In genomic region chr1:75706126-75706525, GRCm38 (mm10) we compare ENCODE assay signal across 20 mouse cellular contexts.
A peak's percentile ranks its signal among the peaks of the same experiment; 100 is the strongest.
DNase-seq lines count a peak whose midpoint lies in the region; ATAC-seq and TF ChIP-seq lines count a peak whose summit lies in the region.
"Had no signal": no experiment of that assay in that cellular context is flagged by ENCODE, and none has a peak within 500 bp of the region (broad histone marks: within the 10 kb centered on the region; RNA-seq: fewer than 3 reads in every experiment).

No protein-coding gene starts in this region.

- H3K27me3 ChIP-seq in forebrain, embryonic 11.5 days (ENCODE audit: control insufficient read depth, insufficient read depth, low read length), result no peaks in the 10 kb centered on the region; the same call in 1 of the 2 replicates
- H3K27me3 ChIP-seq in forebrain, postnatal 0 days (ENCODE audit: insufficient read depth, low read length), result 0 out of 2 replicates have a peak, but pooled peaks cover 3% of the 10 kb centered on the region
- H3K27me3 ChIP-seq in kidney, postnatal 0 days (ENCODE audit: insufficient read depth, low read length), result no peaks in the 10 kb centered on the region
- H3K27me3 ChIP-seq in embryonic facial prominence, embryonic 10.5 days (replicated peaks; ENCODE audit: low read depth, poor library complexity, severe bottlenecking), result peaks cover 12% of the 10 kb centered on the region
- H3K27me3 ChIP-seq: heart, embryonic 15.5 days; intestine, embryonic 15.5 days had no signal

- ATAC-seq in forebrain, embryonic 11.5 days (replicated peaks; ENCODE audit: low FRiP score), result no peak
- ATAC-seq in forebrain, postnatal 0 days, result no peak
- peak; percentile 46; the same call in 1 of the 2 replicates for ATAC-seq in kidney, postnatal 0 days (replicated peaks; ENCODE audit: low FRiP score, low read depth)
- ATAC-seq in monocyte, adult 5-6 weeks (replicated peaks; ENCODE audit: insufficient number of reproducible peaks, low FRiP score, low TSS enrichment, poor library complexity, severe bottlenecking), result no peak
- ATAC-seq: intestine, embryonic 15.5 days had no signal

- no peaks in the 10 kb centered on the region; the same call in none of the 2 replicates for H3K4me1 ChIP-seq in forebrain, embryonic 11.5 days (replicated peaks; ENCODE audit: control insufficient read depth, insufficient read depth, low read length)
- no peaks in the 10 kb centered on the region for H3K4me1 ChIP-seq in forebrain, postnatal 0 days (ENCODE audit: insufficient read depth)
- 0 out of 2 replicates have a peak, but pooled peaks cover 3% of the 10 kb centered on the region for H3K4me1 ChIP-seq in kidney, postnatal 0 days (replicated peaks; ENCODE audit: insufficient read depth, low read length)
- peaks cover 12% of the 10 kb centered on the region for H3K4me1 ChIP-seq in embryonic facial prominence, embryonic 10.5 days
- H3K4me1 ChIP-seq: intestine, embryonic 15.5 days had no signal

- H3K4me3 ChIP-seq in forebrain, embryonic 11.5 days (ENCODE audit: low read depth, low read length), result no peak overlapping the region
- H3K4me3 ChIP-seq in forebrain, postnatal 0 days (ENCODE audit: low read depth, low read length), result no peak overlapping the region
- H3K4me3 ChIP-seq in kidney, postnatal 0 days (replicated peaks; ENCODE audit: low read depth, low read length), result no peak overlapping the region
- no peak overlapping the region for H3K4me3 ChIP-seq in embryonic facial prominence, embryonic 10.5 days
- H3K4me3 ChIP-seq: heart, adult 2 months; heart, embryonic 15.5 days; hindbrain, embryonic 10.5 days; intestine, embryonic 15.5 days had no signal

- DNase-seq in forebrain, embryonic 11.5 days (ENCODE audit: low spot score), result peak; percentile 25
- no peak for DNase-seq in forebrain, postnatal 0 days
- peak; percentile 47 for DNase-seq in kidney, postnatal 0 days (ENCODE audit: low spot score)
- no peak for DNase-seq in kidney, postnatal 4 days
- DNase-seq in embryonic facial prominence, embryonic 10.5 days (ENCODE audit: low spot score), result peak; percentile 7
- DNase-seq in forelimb bud, embryonic 11.5 days (ENCODE audit: low read depth, low spot score), result peak; percentile 21
- DNase-seq: adrenal gland, adult 8-10 months; adrenal gland, postnatal 36 days; cerebellum, adult 2 months; cerebellum, postnatal 10 days; gastrocnemius, postnatal 10 days; heart, adult 2 months; heart, postnatal 14 days had no signal

- TF ChIP-seq CTCF in forebrain, postnatal 0 days (IDR thresholded peaks at IDR 0.05; ENCODE audit: low read depth), result no peak
- TF ChIP-seq CTCF in kidney, postnatal 0 days (IDR thresholded peaks at IDR 0.05; ENCODE audit: low read depth), result no peak

- H3K4me2 ChIP-seq in forebrain, embryonic 11.5 days (ENCODE audit: low read depth, low read length, severe bottlenecking), result no peak overlapping the region
- no peak overlapping the region for H3K4me2 ChIP-seq in forebrain, postnatal 0 days (ENCODE audit: low read depth)
- H3K4me2 ChIP-seq in kidney, postnatal 0 days (ENCODE audit: low read length), result no peak overlapping the region
- H3K4me2 ChIP-seq: heart, embryonic 11.5 days; heart, embryonic 15.5 days; hindbrain, embryonic 14.5 days; intestine, embryonic 15.5 days had no signal

- H3K9me3 ChIP-seq in forebrain, embryonic 11.5 days (ENCODE audit: control insufficient read depth, low read length), result no peaks in the 10 kb centered on the region
- no peaks in the 10 kb centered on the region for H3K9me3 ChIP-seq in forebrain, postnatal 0 days (ENCODE audit: low read length)
- no peaks in the 10 kb centered on the region for H3K9me3 ChIP-seq in kidney, postnatal 0 days (replicated peaks; ENCODE audit: low read length)
- no peaks in the 10 kb centered on the region for H3K9me3 ChIP-seq in embryonic facial prominence, embryonic 10.5 days
- H3K9me3 ChIP-seq: forebrain, embryonic 13.5 days; heart, embryonic 15.5 days; hindbrain, embryonic 10.5 days; intestine, embryonic 15.5 days had no signal

- WGBS in forebrain, embryonic 11.5 days, result 81% methylated on average over 9 of the region's 9 CpGs
- 79% methylated on average over 9 of the region's 9 CpGs for WGBS in forebrain, postnatal 0 days
- 51% methylated on average over 9 of the region's 9 CpGs for WGBS in kidney, postnatal 0 days
- 85% methylated on average over 9 of the region's 9 CpGs for WGBS in embryonic facial prominence, embryonic 10.5 days

- H3K36me3 ChIP-seq in forebrain, embryonic 11.5 days (ENCODE audit: control insufficient read depth, insufficient read depth, low read length), result no peaks in the 10 kb centered on the region
- no peaks in the 10 kb centered on the region for H3K36me3 ChIP-seq in forebrain, postnatal 0 days (ENCODE audit: insufficient read depth)
- no peaks in the 10 kb centered on the region for H3K36me3 ChIP-seq in kidney, postnatal 0 days (ENCODE audit: insufficient read depth, low read length)
- no peaks in the 10 kb centered on the region for H3K36me3 ChIP-seq in embryonic facial prominence, embryonic 10.5 days (replicated peaks)
- H3K36me3 ChIP-seq: heart, embryonic 15.5 days; hindbrain, embryonic 10.5 days; intestine, embryonic 15.5 days had no signal

- no peak overlapping the region for H3K9ac ChIP-seq in forebrain, embryonic 11.5 days (ENCODE audit: low read length)
- no peak overlapping the region for H3K9ac ChIP-seq in forebrain, postnatal 0 days
- H3K9ac ChIP-seq in kidney, postnatal 0 days (ENCODE audit: low read depth, low read length), result no peak overlapping the region
- H3K9ac ChIP-seq: forebrain, embryonic 13.5 days; heart, embryonic 15.5 days; hindbrain, embryonic 14.5 days; intestine, embryonic 15.5 days had no signal

- no peak overlapping the region for H3K27ac ChIP-seq in forebrain, embryonic 11.5 days (ENCODE audit: low read depth, low read length)
- H3K27ac ChIP-seq in forebrain, postnatal 0 days (ENCODE audit: low read depth, low read length), result no peak overlapping the region
- no peak overlapping the region for H3K27ac ChIP-seq in kidney, postnatal 0 days
- H3K27ac ChIP-seq in embryonic facial prominence, embryonic 10.5 days (replicated peaks), result no peak overlapping the region
- H3K27ac ChIP-seq: heart, adult 2 months; heart, embryonic 15.5 days; hindbrain, embryonic 14.5 days; intestine, embryonic 15.5 days had no signal

Comparison
In these comparisons a context has a peak if more than half of its experiments do, and no peak if none do; other contexts are left out.
1. DNase-seq: peak in forebrain, embryonic 11.5 days (single experiment), kidney, postnatal 0 days (single experiment), embryonic facial prominence, embryonic 10.5 days (single experiment) and forelimb bud, embryonic 11.5 days (single experiment); none in forebrain, postnatal 0 days (single experiment) and kidney, postnatal 4 days (0 of 2).